Mouse (Mus musculus) brain, embryonic 14.5 days (tissue): ENCODE measurements at regions not wholly inside any gene's neighbourhood (a gene's known extent, or its start where the extent isn't known, plus 50 kb on each side); places are given as distances from the start of the nearest gene placed in this dataset.

ENCODE experiments used
- CTCF ChIP-seq: fragments of 200-500 bp; IDR thresholded peaks from 2 replicates; pipeline ENCODE4 v1.5.1; 2012; ENCODE audit warnings: inconsistent platforms, mild to moderate bottlenecking, moderate library complexity, borderline replicate concordance; ENCODE audit not compliant: insufficient read depth, insufficient read length; ENCODE audit errors: extremely low read depth
- POLR2A ChIP-seq: fragments of 200-500 bp; IDR thresholded peaks from 2 replicates; pipeline ENCODE4 v1.6.1; 2012; ENCODE audit warnings: mild to moderate bottlenecking, inconsistent platforms, borderline replicate concordance; ENCODE audit not compliant: poor library complexity, insufficient read depth, insufficient read length, severe bottlenecking; ENCODE audit errors: extremely low read depth

DNA sequence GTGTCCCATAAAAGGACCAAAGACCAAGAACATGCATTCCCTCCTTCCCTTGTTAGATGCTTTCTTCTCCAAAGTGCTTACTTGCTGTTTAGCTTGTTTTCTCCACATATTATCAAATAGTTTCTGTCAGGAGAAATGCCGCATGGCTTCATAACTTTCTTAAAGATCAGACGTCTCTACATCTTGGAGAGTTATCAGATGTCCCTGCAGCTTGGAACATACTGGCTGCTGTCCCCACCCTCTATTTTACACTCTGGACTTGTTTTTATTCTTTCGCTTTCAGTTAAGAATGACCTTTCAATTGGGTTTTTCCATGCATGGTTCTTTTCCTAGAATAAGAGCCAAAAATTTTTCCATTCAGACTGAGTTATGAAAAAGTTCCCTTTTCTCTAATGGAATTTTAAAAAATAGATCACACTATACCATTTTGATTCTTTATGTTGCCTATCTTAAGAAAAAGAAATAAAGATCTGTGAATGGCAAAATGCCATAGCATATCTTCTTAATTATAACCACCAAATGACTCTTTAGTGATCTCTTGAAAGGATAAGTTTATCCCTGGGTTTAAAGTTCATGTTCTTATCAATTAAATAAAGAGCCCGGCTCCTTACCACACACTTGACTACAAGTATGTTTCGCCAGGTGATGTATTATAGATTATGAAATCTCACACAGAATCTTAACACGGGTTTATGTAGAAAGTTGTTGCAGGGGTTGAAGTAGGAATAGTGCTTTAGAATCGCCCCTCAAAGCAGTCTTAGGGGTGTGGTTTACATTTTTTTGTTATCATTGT, 232.1 kb downstream of the Nfkbiz start:
- no peak for TF ChIP-seq CTCF
- no peak for TF ChIP-seq POLR2A
